Mouse (Mus musculus) gastrocnemius, adult 8-10 months (tissue): ENCODE measurements around the gene Omp. TPM values are rescaled to one million over a fixed set of nuclear protein-coding genes. Genes with fewer than 3 reads are reported as not detected.

Source experiments
- DNase-seq, 2 experiments: peaks; one replicate each; pipeline ENCODE4 v3.0.0; 2022; ENCODE audit warnings: low spot score in 2 of 2
- total RNA-seq, 4 experiments: library from RNA; stranded (reverse); gene quantifications; 2 replicates each; pipeline ENCODE4 v1.2.4; 2022

Gene Omp
- total RNA-seq, 4 experiments from 2014 or later, result not detected

GRCm38 (mm10) chr7:98142648-98143047 is 2.7 kb downstream of the Omp start:
- no peak for DNase-seq

GRCm38 (mm10) chr7:98142247-98142646 is 3.1 kb downstream of the Omp start:
- DNase-seq, result no peak

- DNase-seq, result no peak
These were observed 4.1 kb downstream of the Omp start for GRCm38 (mm10) chr7:98141206-98141605.

- no peak for DNase-seq
These were observed 4.7 kb downstream of the Omp start for GRCm38 (mm10) chr7:98140597-98140996.

DNA sequence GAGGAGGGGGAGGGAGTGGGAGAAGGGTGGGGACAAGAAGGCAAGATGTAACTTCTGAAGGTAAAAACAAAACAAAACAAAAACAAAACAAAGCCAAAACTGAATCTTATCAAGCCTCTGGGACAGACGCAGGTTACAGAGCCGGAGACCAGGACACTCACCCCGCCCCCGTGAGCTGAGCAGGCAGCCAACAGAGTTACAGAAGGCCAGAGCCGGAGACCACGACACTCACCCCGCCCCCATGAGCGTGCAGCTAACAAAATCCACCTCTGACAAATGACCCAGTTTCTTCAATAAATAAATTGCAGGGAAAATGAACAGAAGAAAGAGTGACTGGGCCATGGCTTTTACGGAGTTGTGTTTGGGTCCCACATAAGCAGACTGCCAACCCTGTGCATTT is 6.1 kb downstream of the Omp start:
- no peak for DNase-seq

GRCm38 (mm10) chr7:98137995-98138394 is 7.3 kb downstream of the Omp start:
- no peak for DNase-seq

- DNase-seq, result no peak
These were observed 7.7 kb downstream of the Omp start for GRCm38 (mm10) chr7:98137583-98137982.

DNA sequence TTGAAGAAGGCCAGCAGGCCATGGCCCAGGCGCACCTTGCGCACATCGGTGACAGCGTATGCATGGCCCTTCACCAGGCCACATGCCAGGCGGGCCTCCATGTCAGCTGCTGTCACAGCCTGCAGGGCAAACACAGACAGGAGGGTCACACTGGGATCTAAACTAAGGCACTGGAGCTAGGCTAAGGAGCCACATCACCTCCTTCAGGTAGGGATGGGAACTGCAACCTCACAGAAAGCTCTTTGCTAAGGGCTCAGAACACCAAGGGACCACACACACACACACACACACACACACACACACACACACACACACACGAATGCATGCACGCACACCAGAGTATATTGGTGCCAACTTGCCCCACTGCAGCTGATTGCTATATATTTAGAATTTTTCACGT is 13.6 kb downstream of the Omp start:
- no peak for DNase-seq

- DNase-seq, result no peak
These were observed 19.8 kb downstream of the Omp start for GRCm38 (mm10) chr7:98125473-98125872.

GRCm38 (mm10) chr7:98124701-98125100 is 20.6 kb downstream of the Omp start:
- DNase-seq, result no peak

GRCm38 (mm10) chr7:98121673-98122072 is 23.6 kb downstream of the Omp start:
- no peak for DNase-seq

DNA sequence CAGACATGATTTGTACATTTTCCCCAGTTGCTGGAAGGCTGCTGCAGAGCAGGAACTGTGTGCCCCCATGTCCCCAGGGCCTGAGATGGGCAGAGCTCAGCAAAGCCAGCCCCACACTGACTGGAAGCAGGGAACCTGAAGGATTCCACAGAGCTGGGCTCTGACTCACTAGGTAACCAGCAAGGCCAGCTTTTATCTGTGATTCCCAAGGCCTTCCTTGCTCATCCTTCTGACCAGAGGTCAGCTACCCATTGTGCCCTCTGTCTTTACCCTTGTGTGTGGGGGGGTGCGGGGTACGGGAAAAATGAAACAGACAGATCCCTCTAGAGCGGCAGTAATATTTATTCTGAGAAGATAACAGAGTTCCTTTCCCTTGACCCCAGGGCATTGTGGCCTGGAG is 24.1 kb downstream of the Omp start:
- no peak for DNase-seq

GRCm38 (mm10) chr7:98120325-98120724 is 25.0 kb downstream of the Omp start:
- DNase-seq, result peak in 1 of 2 experiments; percentile 24

DNA sequence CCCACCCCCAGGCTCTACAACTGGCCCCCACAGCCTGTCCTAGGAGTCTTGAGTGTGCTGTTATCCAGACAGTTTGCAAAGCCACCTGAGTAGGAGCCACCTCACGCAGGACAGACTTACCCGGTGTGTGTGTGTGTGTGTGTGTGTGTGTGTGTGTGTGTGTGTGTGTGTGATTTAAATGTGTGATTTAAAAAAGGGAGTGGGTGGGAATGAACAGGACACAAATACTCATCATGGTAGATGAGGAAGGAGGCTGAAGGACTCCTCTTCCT is 25.4 kb downstream of the Omp start:
- DNase-seq, result no peak

GRCm38 (mm10) chr7:98119179-98119960 is 25.9 kb downstream of the Omp start, which contains the start of gene Myo7a:
TSS of gene Myo7a (minus strand) at chr7:98119524.
- no peak for DNase-seq

DNA sequence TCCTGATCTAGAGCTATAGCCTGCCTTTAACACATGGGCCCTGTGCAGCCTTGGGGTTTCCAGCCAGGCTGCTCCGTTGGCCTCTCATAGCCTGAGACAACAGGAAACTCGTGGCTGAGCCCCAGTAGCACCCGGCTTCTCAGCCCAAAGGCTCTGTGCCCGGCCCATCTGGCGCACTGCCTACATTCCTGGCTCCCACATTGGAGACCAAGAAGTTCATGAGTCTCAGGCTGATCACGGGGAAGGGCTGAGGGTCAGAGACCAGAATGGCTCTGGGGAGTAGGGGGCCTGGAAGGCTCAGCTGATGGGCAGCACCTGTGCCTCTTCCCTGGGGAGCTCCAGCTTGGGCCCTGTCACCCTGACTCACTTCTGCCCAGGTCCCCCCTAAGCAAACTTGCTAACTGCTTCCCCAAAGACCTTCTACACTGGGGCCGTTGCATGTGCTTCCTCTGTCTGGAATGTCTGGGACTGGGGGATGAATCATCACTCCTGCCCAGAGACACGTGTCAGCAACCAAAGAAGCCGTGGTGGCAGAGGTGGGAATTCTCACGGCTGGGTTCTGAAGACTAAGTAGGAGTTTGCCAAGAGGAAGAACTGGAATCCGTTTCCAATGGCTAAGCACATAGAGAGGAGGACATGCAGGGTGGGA is 28.2 kb downstream of the Omp start:
- peak; percentile 46 to 69 for DNase-seq

DNA sequence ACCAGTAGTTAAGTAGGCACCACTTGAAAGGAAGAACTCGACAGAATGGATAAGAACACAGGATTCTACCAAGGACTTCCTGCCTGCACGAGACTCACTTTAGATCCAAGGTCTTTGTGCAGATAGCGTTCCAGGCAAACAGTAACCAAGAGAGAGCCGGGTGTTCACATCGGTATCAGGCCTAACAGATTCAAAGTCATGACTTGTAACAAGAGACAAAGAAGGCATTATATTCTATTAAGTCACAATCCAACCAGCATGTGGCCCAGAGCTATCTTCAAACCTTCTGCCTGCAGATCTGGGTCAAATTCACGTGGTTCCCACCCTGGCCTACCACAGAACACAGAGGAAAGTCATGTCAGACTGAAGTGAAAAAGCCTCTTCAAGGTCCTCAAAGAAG is 30.6 kb downstream of the Omp start:
- no peak for DNase-seq

- DNase-seq, result no peak
These were observed 34.1 kb downstream of the Omp start for GRCm38 (mm10) chr7:98111233-98111632.

- no peak for DNase-seq
These were observed 35.5 kb downstream of the Omp start for GRCm38 (mm10) chr7:98109771-98110170.

GRCm38 (mm10) chr7:98108636-98109430 is 36.5 kb downstream of the Omp start:
- DNase-seq, result no peak

GRCm38 (mm10) chr7:98106272-98106671 is 39.0 kb downstream of the Omp start:
- no peak for DNase-seq
